Mouse (Mus musculus) limb, embryonic 13.5 days (tissue): ENCODE results near the gene Mical3. TPM values are rescaled to one million over a fixed set of nuclear protein-coding genes. Genes with fewer than 3 reads are reported as not detected.

Experiments used
- ATAC-seq: fragments of 200-750 bp; cut with Nextera tagmentation; 2 replicates; pipeline ENCODE4 v1.8.0; 2017; ENCODE audit warnings: low read depth, moderate number of reproducible peaks, moderate TSS enrichment; ENCODE audit not compliant: low FRiP score
- H3K27ac ChIP-seq: fragments of 300-500 bp; sonication (generic); 2 replicates; pipeline ENCODE4 v1.5.1; 2015; ENCODE audit warnings: inconsistent platforms, mild to moderate bottlenecking, moderate library complexity
- H3K27me3 ChIP-seq: fragments of 300-500 bp; sonication (generic); 2 replicates; pipeline ENCODE4 v1.6.1; 2015; ENCODE audit warnings: mild to moderate bottlenecking, inconsistent platforms
- H3K36me3 ChIP-seq: fragments of 300-500 bp; sonication (generic); 2 replicates; pipeline ENCODE4 v1.6.1; 2015; ENCODE audit warnings: inconsistent platforms, mild to moderate bottlenecking, moderate library complexity
- H3K4me1 ChIP-seq: fragments of 300-500 bp; sonication (generic); 2 replicates; pipeline ENCODE4 v1.6.1; 2015; ENCODE audit warnings: inconsistent platforms
- H3K4me2 ChIP-seq: fragments of 300-500 bp; sonication (generic); replicated peaks from 2 replicates; pipeline ENCODE4 v1.6.1; 2015; ENCODE audit warnings: inconsistent platforms, mild to moderate bottlenecking, moderate library complexity
- H3K4me3 ChIP-seq: fragments of 300-500 bp; sonication (generic); 2 replicates; pipeline ENCODE4 v1.5.1; 2015; ENCODE audit warnings: moderate library complexity, mild to moderate bottlenecking, inconsistent platforms
- H3K9ac ChIP-seq: fragments of 300-500 bp; sonication (generic); 2 replicates; pipeline ENCODE4 v1.6.1; 2015; ENCODE audit warnings: mild to moderate bottlenecking, inconsistent platforms
- H3K9me3 ChIP-seq: fragments of 300-500 bp; sonication (generic); 2 replicates; pipeline ENCODE4 v1.6.1; 2016; ENCODE audit warnings: inconsistent platforms
- WGBS: fragments of 180-500 bp; shearing (Covaris S2); methylation state at CpG from one replicate; pipeline ENCODE4 v1.1.7; 2015; 5-methylcytosine and 5-hydroxymethylcytosine counted together
- polyA plus RNA-seq: library from polyadenylated mRNA; unstranded; fragments of >200 nt; fragmentation: Nextera tagmentation; extraction: Ambion mirVana; gene quantifications from 2 replicates; pipeline ENCODE4 v1.2.1, GENCODE M21; 2015

Gene Mical3
- polyA plus RNA-seq, 1 experiment from 2014 or later = 11.0 TPM

- no peaks in the 10 kb centered on the region for H3K27me3 ChIP-seq
- no peaks in the 10 kb centered on the region for H3K9me3 ChIP-seq
- no peak overlapping the region for H3K4me3 ChIP-seq
- no peak overlapping the region for H3K27ac ChIP-seq
- H3K4me2 ChIP-seq = no peak overlapping the region
- H3K36me3 ChIP-seq = peaks cover 3% of the 10 kb centered on the region
- no peak for ATAC-seq
- WGBS = 87% methylated on average over 3 of the region's 3 CpGs
- H3K9ac ChIP-seq = no peak overlapping the region
- no peaks in the 10 kb centered on the region for H3K4me1 ChIP-seq
Measured at GRCm38 (mm10) chr6:120939783-120940182, 191.0 kb downstream of the Mical3 start.

GRCm38 (mm10) chr6:120938763-120939450 is 191.9 kb downstream of the Mical3 start:
- Histone ChIP-seq H3K4me3 (no peak overlapping the region), H3K9me3 (no peaks in the 10 kb centered on the region), H3K27ac (no peak overlapping the region), H3K36me3 (peaks cover 12% of the 10 kb centered on the region), H3K9ac (no peak overlapping the region), H3K4me2 (no peak overlapping the region), H3K4me1 (no peaks in the 10 kb centered on the region), H3K27me3 (no peaks in the 10 kb centered on the region)
- no peak for ATAC-seq
- 94% methylated on average over 12 of the region's 12 CpGs for WGBS

GRCm38 (mm10) chr6:120937999-120938608 is 192.7 kb downstream of the Mical3 start:
- no peak for ATAC-seq

GRCm38 (mm10) chr6:120937104-120937617 is 193.6 kb downstream of the Mical3 start:
- ATAC-seq = no peak
- Histone ChIP-seq H3K4me2 (no peak overlapping the region), H3K4me1 (no peaks in the 10 kb centered on the region), H3K36me3 (peaks cover 23% of the 10 kb centered on the region), H3K27me3 (no peaks in the 10 kb centered on the region), H3K9me3 (no peaks in the 10 kb centered on the region), H3K4me3 (no peak overlapping the region), H3K27ac (no peak overlapping the region), H3K9ac (no peak overlapping the region)
- WGBS = 89% methylated on average over 16 of the region's 16 CpGs

More at GRCm38 (mm10) chr6:120937999-120938608, 192.7 kb downstream of the Mical3 start:
- Histone ChIP-seq H3K36me3 (peaks cover 14% of the 10 kb centered on the region), H3K27me3 (no peaks in the 10 kb centered on the region), H3K4me2 (no peak overlapping the region), H3K9me3 (no peaks in the 10 kb centered on the region), H3K9ac (no peak overlapping the region), H3K4me3 (no peak overlapping the region), H3K27ac (no peak overlapping the region), H3K4me1 (no peaks in the 10 kb centered on the region)
- 79% methylated on average over 11 of the region's 11 CpGs for WGBS

GRCm38 (mm10) chr6:120934176-120934575 is 196.6 kb downstream of the Mical3 start:
- WGBS = 77% methylated on average over 4 of the region's 4 CpGs
- Histone ChIP-seq H3K9me3 (no peaks in the 10 kb centered on the region), H3K4me1 (peaks cover 4% of the 10 kb centered on the region; the same call in 1 of the 2 replicates), H3K27me3 (no peaks in the 10 kb centered on the region), H3K9ac (no peak overlapping the region), H3K27ac (no peak overlapping the region), H3K36me3 (peaks cover 30% of the 10 kb centered on the region), H3K4me3 (no peak overlapping the region), H3K4me2 (no peak overlapping the region)
- no peak for ATAC-seq

GRCm38 (mm10) chr6:120933670-120934069 is 197.1 kb downstream of the Mical3 start:
- Histone ChIP-seq H3K27ac (no peak overlapping the region), H3K9ac (no peak overlapping the region), H3K4me3 (no peak overlapping the region), H3K4me2 (no peak overlapping the region), H3K4me1 (peaks cover 4% of the 10 kb centered on the region; the same call in 1 of the 2 replicates), H3K9me3 (no peaks in the 10 kb centered on the region), H3K27me3 (no peaks in the 10 kb centered on the region), H3K36me3 (peaks cover 30% of the 10 kb centered on the region)
- no peak for ATAC-seq
- 85% methylated on average over 7 of the region's 7 CpGs for WGBS

- H3K9ac ChIP-seq = no peak overlapping the region
- H3K27ac ChIP-seq = no peak overlapping the region
- H3K36me3 ChIP-seq = peaks cover 30% of the 10 kb centered on the region
Measured at GRCm38 (mm10) chr6:120932597-120932996, 198.2 kb downstream of the Mical3 start.

GRCm38 (mm10) chr6:120930450-120931306 is 200.1 kb downstream of the Mical3 start:
- no peak for ATAC-seq
- Histone ChIP-seq H3K36me3 (peaks cover 30% of the 10 kb centered on the region), H3K4me2 (no peak overlapping the region), H3K27me3 (no peaks in the 10 kb centered on the region), H3K27ac (no peak overlapping the region), H3K4me1 (peaks cover 4% of the 10 kb centered on the region; the same call in 1 of the 2 replicates), H3K4me3 (no peak overlapping the region), H3K9ac (no peak overlapping the region), H3K9me3 (no peaks in the 10 kb centered on the region)
- WGBS = 74% methylated on average over 6 of the region's 6 CpGs

More at GRCm38 (mm10) chr6:120932597-120932996, 198.2 kb downstream of the Mical3 start:
- no peak for ATAC-seq
- Histone ChIP-seq H3K4me3 (no peak overlapping the region), H3K9me3 (no peaks in the 10 kb centered on the region), H3K27me3 (no peaks in the 10 kb centered on the region), H3K4me1 (peaks cover 4% of the 10 kb centered on the region; the same call in 1 of the 2 replicates), H3K4me2 (no peak overlapping the region)
- 94% methylated on average over 12 of the region's 12 CpGs for WGBS

GRCm38 (mm10) chr6:120929421-120929820 is 201.4 kb downstream of the Mical3 start:
- H3K4me3 ChIP-seq = no peak overlapping the region
- H3K27me3 ChIP-seq = no peaks in the 10 kb centered on the region
- no peak overlapping the region for H3K9ac ChIP-seq
- H3K27ac ChIP-seq = no peak overlapping the region
- no peak for ATAC-seq
- no peak overlapping the region for H3K4me2 ChIP-seq
- H3K36me3 ChIP-seq = peaks cover 23% of the 10 kb centered on the region
- peaks cover 4% of the 10 kb centered on the region; the same call in 1 of the 2 replicates for H3K4me1 ChIP-seq
- 33% methylated on average over 1 of the region's 1 CpGs for WGBS
- no peaks in the 10 kb centered on the region for H3K9me3 ChIP-seq

GRCm38 (mm10) chr6:120927765-120928164 is 203.0 kb downstream of the Mical3 start:
- Histone ChIP-seq H3K9ac (no peak overlapping the region), H3K36me3 (peaks cover 13% of the 10 kb centered on the region), H3K9me3 (no peaks in the 10 kb centered on the region), H3K4me2 (no peak overlapping the region), H3K27me3 (no peaks in the 10 kb centered on the region), H3K4me3 (no peak overlapping the region), H3K27ac (no peak overlapping the region), H3K4me1 (peaks cover 4% of the 10 kb centered on the region; the same call in 1 of the 2 replicates)
- ATAC-seq = no peak
- 70% methylated on average over 3 of the region's 3 CpGs for WGBS

- Histone ChIP-seq H3K4me3 (no peak overlapping the region), H3K27me3 (no peaks in the 10 kb centered on the region), H3K36me3 (peaks cover 4% of the 10 kb centered on the region; the same call in 1 of the 2 replicates), H3K4me2 (no peak overlapping the region), H3K9ac (no peak overlapping the region), H3K27ac (no peak overlapping the region), H3K9me3 (peaks cover 3% of the 10 kb centered on the region; the same call in 1 of the 2 replicates), H3K4me1 (peaks cover 4% of the 10 kb centered on the region; the same call in 1 of the 2 replicates)
- WGBS = 35% methylated on average over 2 of the region's 2 CpGs
- no peak for ATAC-seq
Measured at GRCm38 (mm10) chr6:120926880-120927279, 203.9 kb downstream of the Mical3 start.
